Mouse (Mus musculus): Measurements from ENCODE around the gene Ifrd2.

DNA sequence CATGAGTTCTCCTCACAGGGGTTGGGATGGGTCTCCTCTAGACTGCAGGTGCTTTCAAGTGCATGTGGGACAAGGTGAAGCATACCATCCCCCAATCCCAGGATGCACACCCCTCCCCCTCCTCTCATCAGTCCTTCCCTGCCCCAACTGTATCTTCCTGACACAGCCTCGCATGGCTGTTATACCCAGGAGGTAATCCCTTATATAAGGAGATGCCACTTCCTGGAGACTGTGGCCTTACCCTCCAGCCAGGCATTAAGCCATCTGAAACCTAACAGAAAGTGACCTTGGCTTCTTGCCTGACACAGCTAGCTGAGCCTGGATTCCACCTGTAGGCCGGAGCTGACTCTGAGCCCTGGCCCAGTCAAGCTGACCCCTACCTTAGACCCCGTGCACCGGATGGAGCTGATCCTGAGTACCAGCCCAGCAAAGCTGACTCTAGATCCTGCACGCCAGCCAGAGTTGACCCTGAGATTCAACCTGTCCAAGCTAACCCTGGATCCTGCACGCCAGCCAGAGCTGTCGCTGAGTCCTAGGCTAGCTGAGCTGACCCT, 4.9 kb upstream of the Ifrd2 start:
- TF ChIP-seq TAL1 (conservative IDR thresholded peaks at IDR 0.05; ENCODE audit: low read depth, low read length): no peak
- TF ChIP-seq CTCF (IDR thresholded peaks at IDR 0.05; ENCODE audit: low read depth, low read length): no peak

All from G1E (cell line).